Comparison of ENCODE assay signal across 23 mouse cellular contexts in the genomic region with DNA sequence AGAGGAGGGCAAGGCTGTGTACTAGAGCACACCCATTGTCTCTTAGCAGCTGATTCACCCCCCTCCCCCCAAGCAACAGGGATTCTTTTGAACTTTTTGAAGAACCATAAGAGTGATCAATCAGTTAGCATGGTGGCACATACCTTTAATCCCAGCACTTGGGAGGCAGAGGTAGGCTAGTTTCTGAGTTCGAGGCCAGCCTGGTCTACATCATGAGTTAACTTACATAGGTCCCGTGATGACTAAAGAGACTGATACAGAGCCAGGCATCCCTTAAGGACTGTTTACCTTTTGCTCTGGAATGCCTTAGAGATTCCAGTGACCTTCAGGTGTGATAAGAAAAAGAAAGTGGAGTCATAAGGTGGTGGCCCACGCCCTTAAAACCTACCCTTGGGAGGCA. TPM values are rescaled to one million over a fixed set of nuclear protein-coding genes. Genes with fewer than 3 reads are reported as not detected.
"Had no signal": no experiment of that assay in that cellular context is flagged by ENCODE, and none has a peak within 500 bp of the region (broad histone marks: within the 10 kb centered on the region; RNA-seq: fewer than 3 reads in every experiment).

No protein-coding gene starts in this region.

- H3K36me3 ChIP-seq: midbrain, embryonic 10.5 days; midbrain, embryonic 12.5 days; neural tube, embryonic 13.5 days; neural tube, embryonic 15.5 days had no signal

- H3K9ac ChIP-seq: lung, embryonic 14.5 days; midbrain, embryonic 12.5 days; neural tube, embryonic 13.5 days; neural tube, embryonic 15.5 days had no signal

- ATAC-seq: midbrain, embryonic 16.5 days had no signal

- H3K27me3 ChIP-seq: neural tube, embryonic 15.5 days had no signal

- DNase-seq: lung, adult 18-20 months; lung, embryonic 14.5 days; lung, postnatal 10 days; lung, postnatal 4 days; midbrain, embryonic 14.5 days; retina, postnatal 1 day; right cerebral cortex, adult 18-20 months; right cerebral cortex, postnatal 25 days; right cerebral cortex, postnatal 4 days; spleen, adult 18-20 months; thymus, adult 18-20 months; thymus, postnatal 14 days; thymus, postnatal 4 days had no signal

- H3K27ac ChIP-seq: midbrain, embryonic 10.5 days; midbrain, embryonic 12.5 days; neural tube, embryonic 13.5 days; neural tube, embryonic 15.5 days had no signal

- H3K4me2 ChIP-seq: lung, embryonic 14.5 days; midbrain, embryonic 12.5 days; neural tube, embryonic 13.5 days; neural tube, embryonic 15.5 days had no signal

- H3K4me3 ChIP-seq: midbrain, embryonic 10.5 days; midbrain, embryonic 12.5 days; myocyte; neural tube, embryonic 13.5 days; neural tube, embryonic 15.5 days had no signal

- H3K9me3 ChIP-seq: midbrain, embryonic 10.5 days; midbrain, embryonic 12.5 days; neural tube, embryonic 13.5 days; neural tube, embryonic 15.5 days had no signal

RNA-seq across cellular contexts. Expression of gene Zyg11a, which starts 54.6 kb away (rescaled TPM):
- total RNA-seq: megakaryocyte, adult 5-6 weeks; megakaryocyte-erythroid progenitor cell, adult 5-6 weeks had no signal
- polyA plus RNA-seq: midbrain, embryonic 14.5 days; midbrain, embryonic 16.5 days; myocyte; neural tube, embryonic 11.5 days; neural tube, embryonic 13.5 days; stomach, embryonic 14.5 days had no signal
